Mouse (Mus musculus) embryo, embryonic 10 days (tissue): ENCODE data around the gene Smim17.
A peak's percentile ranks its signal among the peaks of the same experiment; 100 is the strongest.
"Not testable (repeated sequence)": the region's sequence is repeated elsewhere in the genome, so short reads cannot be mapped to it uniquely, and the experiment has no call there.

Experiments
- DNase-seq: peaks from one replicate; pipeline ENCODE4 v3.0.0-alpha.2; 2015; ENCODE audit warnings: low spot score

Gene Smim17

DNA sequence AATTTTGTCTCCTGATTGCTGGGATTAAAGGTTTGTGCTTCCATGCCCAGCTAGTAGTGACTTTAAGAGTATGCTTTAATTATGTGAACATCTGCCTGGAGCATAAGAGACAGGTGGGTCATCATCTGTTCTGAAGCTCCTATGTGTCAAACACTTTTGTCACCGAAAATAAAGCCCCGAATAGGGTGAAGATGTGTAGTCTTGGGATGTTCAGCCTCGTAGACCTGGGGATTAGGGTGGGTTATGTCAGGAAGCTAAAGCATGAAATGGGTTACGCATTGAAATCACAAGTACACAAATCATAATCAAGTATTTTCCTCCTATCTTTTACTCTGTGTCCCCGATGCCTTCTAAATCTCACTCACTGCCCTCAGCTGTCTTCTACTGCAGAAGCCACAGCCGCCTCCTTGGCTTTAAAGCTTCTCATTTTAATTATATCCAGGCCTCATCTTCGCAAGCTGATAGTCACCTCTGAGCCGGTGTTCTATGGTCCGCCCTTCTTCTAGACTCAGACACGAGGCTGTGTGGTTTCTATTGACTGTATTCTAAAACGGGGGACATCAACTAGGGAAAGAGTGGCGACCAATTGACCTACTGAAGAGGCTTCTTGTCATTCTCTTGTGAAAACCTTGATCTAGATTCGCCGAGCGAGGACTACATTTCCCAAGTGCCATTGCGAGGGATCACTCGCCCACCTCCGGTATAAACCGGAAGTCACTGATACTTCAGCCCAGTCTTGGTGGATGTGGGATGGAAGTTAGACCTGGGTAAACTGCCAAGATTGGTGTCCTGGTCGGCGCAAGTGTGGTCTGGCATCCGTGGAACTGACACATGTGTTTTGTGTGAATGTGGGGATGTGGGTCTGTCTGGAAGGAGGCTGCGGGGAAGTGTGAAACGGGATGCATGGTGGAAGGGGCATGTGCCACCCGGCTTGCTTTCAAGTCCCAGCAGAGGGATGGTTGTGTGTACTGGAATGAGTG is at the start of gene Smim17:
TSS of gene Smim17 (plus strand) at position 720 of the 980 bp plus-strand sequence.
- DNase-seq = peak; percentile 82

DNA sequence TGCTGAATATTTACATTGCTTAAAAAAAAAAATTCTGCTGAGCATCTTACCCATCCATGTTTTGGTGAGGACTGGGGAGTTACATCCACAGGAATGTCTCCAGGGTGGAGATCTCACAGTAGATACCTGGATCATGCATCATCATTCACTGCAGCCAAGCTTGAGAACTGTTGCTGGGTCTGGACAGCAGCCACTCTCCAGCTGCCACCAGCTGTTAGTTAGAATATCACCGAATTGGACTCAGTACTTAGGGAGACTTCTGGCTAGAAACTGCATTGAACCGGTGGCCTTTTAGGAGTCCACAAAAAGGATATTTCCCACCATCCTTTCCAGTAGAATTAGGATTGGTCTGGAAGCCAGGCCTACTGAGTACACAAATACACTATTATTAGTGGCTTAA is 40.4 kb upstream of the Smim17 start:
- no peak for DNase-seq

DNA sequence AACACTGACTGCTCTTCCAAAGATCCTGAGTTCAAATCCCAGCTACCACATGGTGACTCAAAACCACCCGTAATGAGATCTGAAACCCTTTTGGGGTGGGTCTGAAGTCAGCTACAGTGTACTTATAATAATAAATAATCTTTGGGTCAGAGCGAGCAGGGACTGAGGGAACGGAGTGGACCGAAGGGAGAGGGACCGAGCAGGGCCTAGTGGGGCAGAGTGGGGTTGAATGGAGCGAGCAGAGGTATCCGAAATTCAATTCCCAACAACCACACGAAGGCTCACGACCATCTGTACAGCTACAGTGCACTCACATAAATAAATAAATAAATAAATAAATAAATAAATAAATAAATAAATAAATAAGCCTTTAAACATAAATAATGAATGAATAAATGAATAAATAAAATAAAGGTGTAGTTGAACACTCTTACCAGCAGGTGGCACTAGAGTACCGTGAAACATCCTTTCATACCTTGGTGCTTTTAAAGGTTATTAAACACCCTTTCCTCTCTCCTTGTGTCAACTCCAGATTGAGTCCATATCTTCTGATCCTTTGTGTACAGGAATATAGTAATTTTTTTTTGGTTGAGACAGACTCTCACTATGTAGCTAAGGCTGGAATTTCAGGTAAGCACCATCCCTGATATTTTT is 39.5 kb upstream of the Smim17 start:
- DNase-seq = peak; percentile 81

DNA sequence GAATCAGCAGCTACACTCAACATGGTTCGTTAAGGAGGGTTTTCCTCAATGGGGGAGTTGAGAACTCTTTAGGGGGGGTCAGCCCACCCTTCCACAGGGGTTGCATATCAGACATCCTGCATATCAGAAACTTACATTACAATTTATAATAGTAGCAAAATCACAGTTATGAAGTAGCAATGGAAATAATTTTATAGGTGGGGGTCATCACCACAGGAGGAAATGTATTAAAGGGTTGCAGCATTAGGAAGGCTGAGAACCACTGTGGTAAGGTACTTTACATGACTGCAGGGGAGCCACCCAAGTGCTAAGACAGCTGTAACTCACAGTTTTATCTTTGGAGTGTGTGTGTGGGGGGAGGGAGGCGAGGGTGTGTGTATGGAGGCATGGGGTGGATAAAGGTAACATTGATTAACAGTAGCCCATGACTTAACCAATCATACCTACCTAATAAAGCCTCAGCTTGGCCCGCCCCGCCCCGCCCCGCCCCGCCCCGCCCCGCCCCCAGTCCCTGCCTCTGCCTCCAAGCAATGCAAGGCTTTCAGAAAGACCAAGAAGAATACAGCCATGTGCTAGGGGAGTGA is 37.9 kb upstream of the Smim17 start:
- DNase-seq = no peak

DNA sequence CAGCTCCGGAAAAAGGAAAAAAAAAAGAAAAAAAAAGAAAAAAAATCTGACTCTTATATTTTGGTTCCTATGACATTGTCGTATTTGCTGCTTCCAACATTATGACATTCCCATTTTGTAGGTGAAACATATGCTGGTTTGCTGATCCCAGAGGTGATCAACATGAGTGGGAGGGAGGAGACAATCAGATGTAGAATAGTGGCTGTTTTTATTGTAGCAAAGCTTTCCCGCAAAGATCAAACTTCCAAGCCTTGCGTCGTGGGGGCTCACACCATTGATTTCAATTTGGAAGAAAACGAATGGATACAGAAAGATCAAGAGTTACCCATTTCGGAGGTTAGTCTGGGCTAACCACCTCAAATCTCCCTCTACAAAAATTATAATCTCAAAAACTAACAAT is 36.8 kb upstream of the Smim17 start:
- no peak for DNase-seq

DNA sequence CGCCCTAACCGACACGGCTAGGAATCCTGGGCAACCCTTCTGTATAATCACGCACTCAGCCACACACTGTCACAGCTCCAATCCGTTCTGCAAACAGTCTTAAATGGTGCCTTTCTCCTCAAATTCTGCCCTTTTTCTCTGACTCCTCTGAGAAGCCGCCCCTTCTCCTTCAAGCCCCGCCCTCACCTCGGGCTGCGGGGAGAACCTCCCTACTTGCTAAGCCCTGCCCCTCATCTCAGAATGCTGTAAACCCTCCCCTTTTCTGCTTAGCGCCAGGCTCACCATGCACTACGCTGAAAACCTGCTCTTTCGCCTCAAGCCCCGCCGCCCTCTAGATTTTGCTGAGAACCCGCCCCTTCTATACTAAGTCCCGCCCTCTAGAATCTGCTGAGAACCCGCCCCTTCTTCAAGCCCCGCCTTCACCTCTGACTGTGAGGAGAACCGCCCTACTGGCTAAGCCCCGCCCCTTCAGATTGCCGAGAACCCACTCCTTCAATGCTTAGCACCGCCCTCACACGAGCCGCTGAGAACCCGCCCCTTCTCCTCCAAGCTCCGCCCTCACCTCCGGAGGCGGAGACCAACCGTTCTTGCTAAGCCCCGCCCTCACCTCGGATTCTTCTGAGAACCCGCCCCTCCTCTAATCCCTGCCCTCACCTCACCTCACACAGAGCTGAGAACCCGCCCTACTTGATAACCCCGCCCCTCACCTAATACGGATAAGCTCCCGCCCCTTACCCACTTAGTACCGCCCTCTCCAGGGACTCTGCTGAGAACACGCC is 36.1 kb upstream of the Smim17 start:
- DNase-seq = peak; percentile 97

DNA sequence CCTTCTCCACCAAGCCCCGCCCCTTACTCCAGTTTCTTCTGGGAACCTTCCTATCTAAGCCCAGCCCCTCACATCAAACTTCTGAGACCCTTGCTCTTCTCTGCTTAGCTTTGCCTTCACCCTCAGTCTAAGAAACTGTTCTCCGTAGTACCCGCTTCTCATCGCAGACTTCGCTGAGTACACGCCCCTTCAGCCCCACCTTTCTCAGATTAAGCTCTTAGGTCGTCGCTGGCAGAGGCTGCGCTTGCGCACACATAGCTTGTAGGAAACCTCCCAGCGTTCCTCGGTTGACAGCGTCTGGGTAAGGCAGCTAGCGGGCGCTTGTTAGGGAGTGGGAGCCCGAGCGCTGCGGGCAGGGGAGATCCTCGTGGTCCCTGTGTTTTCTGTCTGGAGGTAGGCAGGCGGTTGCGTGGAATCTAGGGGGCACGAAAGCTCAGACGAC is 35.4 kb upstream of the Smim17 start, which contains the start of gene Zfp78:
TSS of gene Zfp78 (plus strand) at position 234 of the 442 bp plus-strand sequence.
- DNase-seq = peak; percentile 96

DNA sequence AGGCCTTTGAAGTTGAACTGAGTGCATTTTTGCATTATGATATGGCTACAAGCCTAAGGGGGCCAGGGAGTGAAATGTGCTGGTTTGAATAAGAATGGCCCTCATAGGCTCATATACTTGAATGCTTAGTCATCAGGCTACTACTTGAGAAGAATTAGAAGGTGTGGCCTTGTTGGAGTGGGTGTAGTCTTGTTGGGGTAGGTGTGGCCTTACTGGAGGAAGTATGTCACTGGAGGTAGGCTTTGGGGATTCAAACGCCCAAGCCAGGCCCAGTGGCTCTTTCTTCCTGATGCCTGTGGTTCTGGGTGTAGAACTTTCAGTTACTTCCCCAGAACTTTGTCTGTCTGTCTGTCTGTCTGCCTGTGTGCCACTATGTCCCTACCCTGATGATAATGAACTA is 33.8 kb upstream of the Smim17 start:
- DNase-seq = no peak

DNA sequence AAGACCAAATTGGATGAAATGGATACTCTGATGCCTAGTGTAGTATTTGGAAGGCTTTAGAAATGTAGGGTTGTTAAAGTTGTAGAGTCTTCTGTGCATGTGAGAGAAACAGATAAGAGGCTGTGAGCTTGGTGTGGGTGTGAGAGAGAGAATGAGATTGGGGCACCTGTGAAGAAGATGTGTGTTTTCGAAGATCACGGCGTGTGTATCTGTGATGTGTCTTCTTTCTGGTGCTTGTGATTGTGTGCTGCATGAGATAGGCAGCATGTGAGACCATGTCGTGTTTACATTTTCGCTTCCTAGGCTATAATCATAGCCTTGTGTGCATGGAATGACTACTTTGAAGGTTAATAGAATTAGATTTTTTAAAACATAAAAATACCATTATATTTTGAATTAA is 31.3 kb upstream of the Smim17 start:
- DNase-seq = no peak

DNA sequence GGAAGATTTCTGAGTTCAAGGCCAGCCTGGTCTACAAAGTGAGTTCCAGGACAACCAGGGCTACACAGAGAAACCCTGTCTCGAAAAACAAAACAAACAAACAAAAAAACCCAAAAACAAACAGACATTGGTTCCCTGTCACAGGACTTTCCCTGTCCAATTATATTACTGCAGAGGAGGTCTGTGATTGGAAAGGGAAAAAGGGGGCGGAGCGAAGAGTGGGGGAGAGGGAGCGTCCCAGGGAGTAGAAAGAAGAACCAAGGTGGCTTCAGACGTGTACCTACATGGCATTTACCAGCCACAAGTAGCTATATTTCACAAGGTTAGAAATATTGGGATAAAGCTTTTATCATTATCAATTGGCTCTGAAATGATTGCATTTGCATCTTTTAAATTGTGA is 30.4 kb upstream of the Smim17 start:
- not testable (repeated sequence) for DNase-seq

DNA sequence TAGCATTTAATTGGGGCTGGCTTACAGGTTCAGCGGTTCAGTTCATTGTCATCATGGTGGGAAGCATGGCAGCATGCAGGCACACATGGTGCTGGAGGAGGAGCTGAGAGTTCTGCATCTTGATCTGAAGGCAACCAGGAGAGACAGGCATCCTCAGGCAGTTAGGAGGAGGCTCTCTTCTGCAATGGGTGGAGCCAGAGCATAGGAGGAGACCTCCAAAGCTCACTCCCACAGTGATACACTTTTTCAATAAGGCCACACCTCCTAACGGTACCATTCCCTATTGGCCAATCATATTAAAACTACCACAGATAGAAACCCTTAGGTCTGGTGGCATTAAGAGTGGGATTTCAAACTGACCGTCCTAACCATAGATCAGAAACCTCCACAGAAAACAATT is 29.1 kb upstream of the Smim17 start:
- no peak for DNase-seq

DNA sequence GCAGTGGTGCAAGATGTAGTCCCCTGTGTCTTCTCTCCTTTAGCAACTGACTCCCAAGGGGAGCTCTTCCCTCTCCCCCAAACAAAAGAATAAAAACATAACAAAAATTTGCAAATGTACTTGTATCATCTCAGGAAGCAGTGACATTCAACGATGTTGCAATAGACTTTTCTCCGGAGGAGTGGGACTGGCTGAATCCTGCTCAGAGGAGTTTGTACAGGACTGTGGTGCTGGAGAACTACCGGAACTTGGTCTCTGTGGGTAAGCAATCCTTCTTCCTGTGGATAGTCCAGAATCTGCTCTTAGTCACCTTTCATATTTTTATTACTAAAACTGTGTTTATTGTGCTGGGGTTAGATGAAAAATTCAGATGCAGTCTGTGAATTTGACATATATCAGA is 25.5 kb upstream of the Smim17 start:
- DNase-seq = no peak

DNA sequence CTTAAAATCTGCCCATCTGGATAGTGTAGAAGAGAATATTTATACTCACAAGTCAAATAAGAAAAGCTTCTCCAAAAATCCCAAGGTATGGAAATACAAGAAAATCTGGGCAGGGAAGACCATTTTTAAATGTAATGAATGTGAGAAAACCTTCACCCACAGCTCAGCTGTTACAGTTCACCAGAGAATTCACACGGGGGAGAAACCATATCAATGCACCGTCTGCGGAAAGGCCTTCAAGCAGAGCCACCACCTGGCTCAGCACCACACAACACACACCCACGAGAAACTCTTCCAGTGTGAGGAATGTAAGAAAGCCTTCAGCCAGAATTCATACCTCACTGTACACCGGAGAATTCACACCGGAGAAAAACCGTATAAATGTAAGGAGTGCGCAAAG is 20.1 kb upstream of the Smim17 start:
- DNase-seq = no peak

DNA sequence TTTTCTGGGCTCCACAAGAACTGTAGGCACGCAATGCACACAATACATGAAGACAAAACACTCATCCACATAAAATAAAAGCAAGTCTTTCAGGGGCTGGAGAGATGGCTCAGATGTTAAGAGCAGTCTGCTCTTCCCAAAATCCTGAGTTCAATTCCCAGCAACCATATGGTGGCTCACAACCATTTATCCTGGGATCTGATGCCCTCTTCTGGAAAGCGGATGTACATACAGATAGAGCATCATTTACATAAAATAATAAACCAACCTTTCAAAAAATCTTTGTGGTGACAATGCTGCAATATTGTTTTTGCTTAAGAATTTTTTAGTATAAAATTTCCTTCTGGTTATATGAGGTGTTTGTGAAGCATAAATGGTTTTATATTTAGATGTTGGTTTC is 17.1 kb upstream of the Smim17 start:
- no peak for DNase-seq

DNA sequence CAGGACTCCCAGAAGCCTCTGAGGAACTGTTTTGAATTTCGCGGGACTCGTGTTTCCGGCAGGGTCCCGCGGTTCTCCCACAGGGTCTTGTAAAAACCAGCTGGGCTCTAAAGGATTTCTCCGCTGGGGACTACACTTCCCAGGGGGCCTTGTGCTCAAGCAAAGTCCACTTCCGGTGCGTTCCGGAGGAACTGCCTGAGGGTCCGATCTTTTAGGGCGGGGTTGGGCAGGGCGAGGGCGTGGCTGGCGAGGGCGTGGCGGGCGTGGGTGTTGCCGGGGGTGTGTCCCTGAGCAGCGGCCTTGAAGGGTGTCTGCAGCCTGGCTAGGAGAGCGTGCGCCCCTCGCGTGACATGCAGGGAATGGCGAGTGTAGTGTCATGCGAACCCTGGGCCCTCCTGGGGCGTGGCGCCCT is 15.5 kb upstream of the Smim17 start, which contains the start of gene Zfp28:
TSS of gene Zfp28 (plus strand) at position 252 of the 412 bp plus-strand sequence.
- DNase-seq = peak; percentile 96

DNA sequence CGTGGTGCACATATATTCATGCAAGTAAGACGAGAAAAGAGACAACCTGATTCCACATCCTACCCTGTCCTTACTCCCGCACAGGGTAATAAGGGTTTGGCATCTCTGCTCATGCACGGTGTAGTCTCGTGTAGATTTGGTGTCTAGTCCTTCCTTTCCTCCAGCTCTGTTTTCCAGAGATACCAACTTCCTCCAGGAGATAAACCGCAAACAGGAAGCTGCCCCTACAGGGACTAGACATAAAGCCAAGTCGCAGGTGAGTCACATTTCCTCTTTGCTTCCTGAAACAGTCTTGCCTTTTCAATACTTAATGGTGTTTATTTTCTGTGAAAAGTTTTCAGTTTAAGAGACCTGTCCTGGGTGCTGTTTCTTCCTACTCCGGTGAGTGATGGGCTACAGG is 14.5 kb upstream of the Smim17 start:
- DNase-seq = no peak

DNA sequence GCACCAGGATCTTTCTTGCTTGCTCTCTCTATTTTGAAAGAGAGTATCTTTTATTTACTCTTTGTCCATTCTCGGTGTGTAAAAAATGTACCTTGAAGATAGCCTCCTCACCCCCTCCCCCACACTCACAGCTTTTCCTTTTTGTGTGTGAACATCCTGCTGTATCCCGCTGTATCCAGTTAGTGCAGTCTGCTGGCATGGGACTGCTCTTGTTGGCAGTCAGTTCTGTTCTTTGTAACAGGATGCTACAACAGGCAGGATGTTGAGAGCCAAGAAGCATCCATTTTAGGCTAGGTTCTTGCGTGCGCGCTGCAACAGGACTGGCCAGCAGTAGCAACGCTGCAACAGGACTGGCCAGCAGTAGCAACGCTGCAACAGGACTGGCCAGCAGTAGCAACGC is 11.5 kb upstream of the Smim17 start:
- no peak for DNase-seq

DNA sequence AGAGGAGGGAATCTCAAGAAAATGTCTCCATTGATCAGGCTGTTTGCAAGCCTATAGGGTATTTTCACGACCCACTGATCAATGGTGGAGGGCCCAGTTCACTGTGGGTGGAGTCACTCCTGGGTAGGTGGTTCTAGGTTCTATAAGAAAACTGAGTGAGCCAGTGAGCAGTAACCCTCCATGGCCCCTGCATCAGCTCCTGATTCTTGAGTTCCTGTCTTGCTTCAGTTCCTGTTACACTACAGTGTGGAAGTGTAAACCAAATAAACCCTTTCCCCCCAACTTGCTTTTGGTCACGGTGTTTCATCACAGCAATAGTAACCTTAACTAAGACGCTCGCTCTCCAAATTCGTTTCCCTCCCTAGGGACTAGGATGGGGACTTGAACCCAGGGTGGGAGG is 9.5 kb upstream of the Smim17 start:
- DNase-seq = no peak

DNA sequence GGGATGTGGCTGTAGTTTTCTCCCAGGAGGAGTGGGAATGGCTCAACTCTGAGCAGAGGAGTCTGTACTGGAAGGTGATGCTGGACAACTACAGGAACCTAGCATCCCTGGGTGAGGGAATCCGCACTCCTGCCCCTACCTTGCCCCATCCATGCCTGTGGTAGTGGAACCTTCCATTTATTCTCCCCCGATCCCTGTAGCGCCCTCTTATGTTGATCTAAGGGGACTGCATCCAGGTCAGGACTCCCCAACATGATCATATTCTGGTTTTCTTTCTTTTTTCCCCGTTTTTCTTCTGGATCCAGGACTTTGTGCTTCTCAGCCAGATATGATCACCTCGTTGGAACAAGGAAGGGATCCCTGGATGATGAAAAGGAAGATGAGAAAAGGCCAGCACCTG is 9.1 kb upstream of the Smim17 start:
- no peak for DNase-seq

DNA sequence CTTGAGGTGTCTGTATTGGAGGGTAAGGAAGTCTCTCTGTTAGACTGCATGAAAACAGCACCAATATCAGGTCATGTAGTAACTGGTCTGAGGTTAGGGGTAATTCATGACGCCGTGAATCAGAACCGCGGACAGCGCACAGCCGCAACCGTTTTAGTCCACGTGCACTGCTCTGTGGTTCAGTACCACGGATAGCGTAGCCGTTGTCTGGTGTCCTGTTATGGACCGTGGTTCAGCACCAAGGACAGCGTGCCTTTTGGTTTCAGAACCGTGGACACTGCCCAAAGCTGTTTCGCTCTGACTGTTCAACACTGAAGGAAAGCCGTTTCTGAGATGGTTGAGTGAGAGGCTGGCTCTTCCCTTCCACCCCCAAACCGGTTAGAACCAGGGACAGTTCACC is 11.5 kb downstream of the Smim17 start, which contains the start of gene Gm20715:
TSS of gene Gm20715 (plus strand) at position 235 of the 400 bp plus-strand sequence.
- peak; percentile 99 for DNase-seq

DNA sequence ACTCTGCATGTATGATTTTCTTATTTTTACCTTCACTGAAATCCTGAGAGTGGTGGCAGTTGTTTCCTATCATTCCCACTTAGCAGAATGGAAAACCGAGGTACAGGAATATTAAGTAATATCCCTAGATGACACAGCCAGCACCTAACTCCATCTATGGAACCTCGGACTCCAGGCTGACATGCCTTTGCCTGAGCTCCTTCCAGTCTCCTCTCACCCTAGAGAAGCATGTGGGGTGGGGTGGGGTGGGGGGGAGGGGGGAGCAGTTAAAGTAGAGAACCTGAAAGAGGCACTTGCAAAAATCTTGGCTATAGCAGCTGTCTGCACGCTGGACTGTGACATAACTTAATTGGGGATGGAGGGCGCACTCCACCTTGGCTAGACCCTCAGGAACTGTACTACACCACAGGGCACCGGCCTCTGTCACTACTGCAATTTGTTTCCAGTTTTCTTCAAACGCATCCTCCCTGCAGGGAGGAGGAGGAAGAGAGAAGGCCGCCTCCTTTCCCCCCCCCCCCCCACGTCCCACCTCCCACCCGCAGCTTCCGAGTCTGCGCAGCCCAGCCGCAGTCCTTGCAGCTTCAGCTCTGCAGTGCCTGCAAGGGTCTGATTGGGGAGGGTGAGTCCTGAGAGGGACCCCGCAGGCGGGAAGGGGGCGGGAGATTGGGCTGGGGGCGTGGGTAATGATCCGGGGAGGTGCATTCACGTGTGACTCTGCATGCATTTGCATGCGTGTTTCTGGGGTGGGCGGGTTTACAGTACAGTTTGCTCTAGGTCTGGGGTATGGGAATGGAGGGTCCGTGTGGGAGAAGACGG is 16.3 kb downstream of the Smim17 start:
- DNase-seq = no peak
